Mouse (Mus musculus) adrenal gland, postnatal 36 days (tissue): ENCODE results near the gene Rassf5. TPM values are rescaled to one million over a fixed set of nuclear protein-coding genes. Genes with fewer than 3 reads are reported as not detected.

Experiments used
- DNase-seq, 2 experiments: peaks; one replicate each; pipeline ENCODE4 v3.0.0; 2021; ENCODE audit warnings: mixed read lengths in 1 of 2
- total RNA-seq, 2 experiments: library from RNA; stranded (reverse); gene quantifications; 2 replicates each; pipeline ENCODE4 v1.2.3; 2021

Rassf5 gene
- total RNA-seq, 2 experiments from 2014 or later = 13.4 to 14.1 TPM

DNA sequence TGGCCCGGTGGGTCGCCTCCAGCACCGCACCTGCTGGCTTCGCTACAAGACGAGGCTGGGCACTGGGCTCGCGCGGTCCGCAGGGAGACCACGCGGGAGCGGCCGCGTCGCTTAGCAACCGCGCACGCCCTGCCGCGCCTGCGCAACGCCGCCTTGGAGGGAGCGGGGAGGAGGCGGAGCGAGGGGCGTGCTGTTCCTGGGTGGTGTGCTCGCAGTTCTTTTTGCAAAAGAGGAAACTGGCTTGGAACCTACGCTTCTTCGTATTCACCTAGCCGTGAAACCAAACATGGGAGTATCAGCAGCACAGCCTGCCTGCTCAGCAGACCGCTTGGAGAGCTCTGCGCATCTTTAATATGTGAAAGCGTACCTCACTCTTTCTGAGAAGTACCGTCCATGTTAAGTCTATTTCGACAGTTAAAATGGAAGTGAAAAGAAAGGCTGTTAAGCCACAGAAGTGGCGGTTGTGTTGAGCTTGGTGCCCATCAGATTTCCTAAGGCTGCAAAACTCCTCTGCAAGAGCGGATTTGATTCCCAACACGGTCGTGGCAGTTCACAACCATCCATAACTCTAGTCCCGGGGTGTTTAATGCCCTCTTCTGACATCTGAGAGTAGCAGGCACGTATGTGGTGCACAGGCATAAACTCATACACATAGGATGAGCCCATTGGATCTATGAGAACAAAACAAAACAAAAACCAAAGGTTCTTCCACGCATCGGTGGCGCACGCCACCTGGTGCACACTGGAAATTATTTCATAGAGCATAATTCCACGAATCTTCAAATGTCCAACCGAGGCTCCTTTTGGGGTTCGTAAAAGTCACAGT lies 106.7 kb downstream of the Rassf5 start, which contains the start of gene Dyrk3:
Gene Dyrk3, minus strand, starts transcription at position 150 of the 826 bp plus-strand sequence.
- peak; percentile 95 to 97 for DNase-seq

DNA sequence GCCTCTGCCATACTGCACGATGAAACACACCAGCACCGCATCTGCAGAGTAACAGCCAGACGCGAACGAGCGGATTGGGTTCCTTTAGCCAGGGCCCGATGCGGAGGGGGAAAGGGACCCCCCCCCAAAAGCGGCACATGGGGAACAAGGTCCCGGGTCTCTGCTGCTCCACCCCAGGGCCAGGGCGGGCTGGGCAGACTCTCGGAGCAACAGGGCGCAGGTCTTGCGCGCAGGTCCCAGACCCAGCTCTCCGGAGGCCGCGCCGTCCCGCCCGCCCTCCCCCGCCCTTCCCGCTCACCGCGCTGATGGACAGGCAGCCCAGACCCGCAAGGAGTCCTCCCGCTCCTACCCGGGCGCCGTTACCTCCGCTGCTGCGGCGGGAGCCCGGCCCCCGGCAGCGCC lies 107.3 kb downstream of the Rassf5 start:
- no peak for DNase-seq

DNA sequence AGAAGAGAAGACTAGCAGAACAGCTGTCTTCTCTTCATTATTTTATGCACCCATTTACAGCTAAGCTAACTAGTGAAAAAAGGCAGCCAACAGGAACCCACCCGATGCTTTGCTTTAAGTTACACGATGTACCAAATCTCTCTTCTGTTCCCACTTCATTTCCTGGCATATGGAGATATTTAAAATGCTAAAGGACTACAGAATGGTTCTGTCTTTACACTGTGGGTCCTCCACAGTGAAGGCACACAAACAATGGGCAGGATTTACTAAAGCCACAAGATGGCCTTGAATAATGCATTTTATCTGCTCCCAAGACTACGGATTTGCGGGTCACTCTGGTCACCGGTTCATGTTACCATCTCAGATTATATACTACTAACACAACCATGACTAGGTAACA lies 107.9 kb downstream of the Rassf5 start:
- DNase-seq = no peak

DNA sequence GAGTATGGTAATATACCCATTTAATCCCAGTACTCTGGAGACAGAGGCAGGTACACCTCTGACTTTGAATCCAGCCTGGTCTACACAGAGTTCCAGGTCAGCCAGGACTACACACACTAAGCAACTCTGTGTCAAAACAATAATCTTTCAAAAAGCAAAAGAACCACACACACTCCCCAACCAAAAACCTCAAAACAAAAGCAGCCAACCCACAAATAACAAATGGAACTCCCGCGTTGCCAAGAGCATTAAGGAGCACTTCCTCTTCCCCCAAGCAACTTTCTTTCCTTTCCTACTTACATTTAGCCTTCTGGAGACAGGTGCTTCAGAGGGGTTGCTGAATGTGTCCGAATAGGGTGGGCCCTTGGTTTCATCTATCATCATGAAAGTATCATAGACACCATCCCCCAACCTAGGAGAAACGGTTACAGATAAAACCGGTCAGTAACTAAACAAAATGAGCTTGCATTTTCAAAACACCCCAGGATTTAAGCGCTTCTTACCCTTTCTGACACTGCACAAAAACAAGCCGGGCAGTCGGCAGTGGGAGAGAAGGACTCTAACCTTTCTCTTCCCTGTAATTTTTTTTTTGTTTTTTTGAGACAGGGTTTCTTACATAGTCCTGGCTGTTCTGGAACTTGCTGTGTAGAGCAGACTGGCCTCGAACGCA lies 109.0 kb downstream of the Rassf5 start:
- DNase-seq = no peak

DNA sequence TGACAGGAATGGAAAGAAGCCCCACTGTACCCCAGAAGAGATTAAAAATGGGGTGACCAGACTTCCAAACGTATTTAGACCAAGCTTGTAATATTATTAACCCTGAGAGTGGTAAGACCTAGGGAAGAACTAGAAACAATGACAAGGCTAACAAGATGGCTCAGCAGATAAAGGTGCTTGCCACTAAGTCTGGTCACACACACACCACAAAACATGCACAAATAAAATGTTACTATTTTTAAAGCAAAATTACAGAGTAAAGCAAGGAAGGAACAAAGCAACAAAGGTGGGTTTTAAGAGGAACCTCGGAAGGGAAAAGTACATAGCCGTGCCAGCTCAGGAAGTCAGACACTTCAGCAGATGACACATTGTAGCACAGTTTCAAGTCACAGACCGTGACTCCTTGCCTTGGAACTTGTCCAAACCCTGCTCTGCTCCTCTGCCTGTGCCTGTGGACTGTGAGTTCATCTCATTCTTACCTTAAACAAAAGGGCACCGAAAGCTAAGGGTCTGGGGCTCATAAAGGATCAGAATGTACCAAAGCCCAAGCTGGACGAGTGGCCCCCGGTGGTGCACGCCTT lies 110.0 kb downstream of the Rassf5 start:
- DNase-seq = peak; percentile 83 to 84

DNA sequence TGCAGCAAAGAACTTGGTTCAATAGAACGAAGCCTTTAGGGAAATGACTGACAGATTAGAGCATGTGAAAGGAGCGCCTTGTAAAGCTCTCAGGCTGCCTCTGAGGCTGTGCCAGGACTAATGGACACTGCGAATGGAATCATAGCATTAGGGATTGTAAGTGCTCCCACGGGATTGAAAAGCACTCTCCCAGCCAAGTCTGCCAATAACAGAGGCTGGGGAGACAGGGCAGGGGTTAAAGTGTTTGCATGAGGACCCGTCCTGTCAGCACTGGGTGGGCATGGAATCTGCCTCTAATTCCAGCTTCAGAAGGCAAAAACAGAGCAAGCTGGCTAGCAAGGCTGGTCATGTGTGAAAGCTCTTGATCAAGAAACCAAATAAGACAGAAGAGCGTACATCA lies 110.8 kb downstream of the Rassf5 start:
- no peak for DNase-seq

Other genes starting within 250 kb of the Rassf5 start
- not detected for gene Il10, start 225.4 kb downstream of the Rassf5 start, total RNA-seq
- gene Mapkapk2, start 147.4 kb downstream of the Rassf5 start, total RNA-seq = 100 to 1,000 TPM; 205 to 213 TPM
- gene Dyrk3, start 106.9 kb downstream of the Rassf5 start, total RNA-seq = 1 to 10 TPM; 4.3 to 7.3 TPM
- gene Eif2d, start 92.1 kb downstream of the Rassf5 start, total RNA-seq = 10 to 100 TPM; 34.8 to 46.9 TPM
- 10 to 100 TPM in 1 of 2 experiments, 1 to 10 TPM in 1; 6.6 to 20.5 TPM for gene Ikbke, start 34.3 kb upstream of the Rassf5 start, total RNA-seq